Mouse (Mus musculus) lung, adult 2 months (tissue): ENCODE measurements around the gene Ap3b2.

Experiments
- CTCF ChIP-seq: fragments of 200-500 bp; IDR thresholded peaks from 2 replicates; pipeline ENCODE4 v1.5.1; 2011; ENCODE audit warnings: mild to moderate bottlenecking, low read length, control low read depth; ENCODE audit not compliant: insufficient read depth
- POLR2A ChIP-seq: fragments of 200-500 bp; IDR thresholded peaks from 2 replicates; pipeline ENCODE4 v1.6.1; 2011; ENCODE audit warnings: low read depth, mild to moderate bottlenecking, control low read depth, low read length, borderline replicate concordance; ENCODE audit errors: extremely low read depth

DNA sequence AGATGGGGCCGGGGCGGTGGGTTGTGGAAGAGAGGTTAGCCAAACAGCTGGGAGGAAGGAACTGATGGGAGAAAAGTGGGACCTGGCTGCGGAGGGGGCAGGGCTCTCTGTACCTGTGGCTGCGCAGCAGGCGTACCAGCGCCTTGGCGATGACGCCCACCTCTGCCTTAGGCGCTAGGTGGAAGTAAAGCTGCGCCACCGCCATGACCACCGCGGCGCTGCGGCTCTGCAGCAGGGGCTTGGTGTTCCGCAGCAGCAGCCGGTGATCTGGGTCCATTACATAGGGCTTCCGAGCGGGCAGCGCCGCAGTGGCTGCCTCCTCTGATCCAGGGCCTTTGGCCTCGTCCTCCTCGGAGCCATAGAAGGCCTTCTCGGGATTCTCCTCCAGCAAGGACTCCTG, 16.9 kb downstream of the Ap3b2 start:
- TF ChIP-seq POLR2A, result no peak
- no peak for TF ChIP-seq CTCF
